Mouse (Mus musculus): ENCODE results near the gene Lig4.

The Lig4 gene

GRCm38 (mm10) chr8:9977573-9978314, at the start of gene Lig4, which contains the start of gene Abhd13:
Gene Lig4 (minus strand): TSS chr8:9977686.
Gene Abhd13 (plus strand): TSS chr8:9977707.
- peak; percentile 93 for DNase-seq (ENCODE audit: low read depth)

- DNase-seq (ENCODE audit: low read depth), result no peak
These were observed 39.7 kb upstream of the Lig4 start for GRCm38 (mm10) chr8:10017231-10017630.

GRCm38 (mm10) chr8:10016252-10016651, 38.8 kb upstream of the Lig4 start:
- no peak for DNase-seq (ENCODE audit: low read depth)

GRCm38 (mm10) chr8:10007660-10008028, 30.2 kb upstream of the Lig4 start:
- DNase-seq (ENCODE audit: low read depth), result no peak

- no peak for DNase-seq (ENCODE audit: low read depth)
These were observed 29.6 kb upstream of the Lig4 start for GRCm38 (mm10) chr8:10006986-10007659.

GRCm38 (mm10) chr8:10006156-10006985, 28.9 kb upstream of the Lig4 start, which contains the start of gene Tnfsf13b:
Gene Tnfsf13b (plus strand): TSS chr8:10006467.
- no peak for DNase-seq (ENCODE audit: low read depth)

- DNase-seq (ENCODE audit: low read depth), result no peak
These were observed 26.6 kb upstream of the Lig4 start for GRCm38 (mm10) chr8:10004115-10004514.

GRCm38 (mm10) chr8:9980188-9980587, 2.7 kb upstream of the Lig4 start:
- no peak for DNase-seq (ENCODE audit: low read depth)

GRCm38 (mm10) chr8:9979746-9980145, 2.3 kb upstream of the Lig4 start:
- DNase-seq (ENCODE audit: low read depth), result no peak

GRCm38 (mm10) chr8:9978475-9979230, 1.2 kb upstream of the Lig4 start:
- DNase-seq (ENCODE audit: low read depth), result no peak

- no peak for DNase-seq (ENCODE audit: low read depth)
These were observed 470 bp downstream of the Lig4 start for GRCm38 (mm10) chr8:9977016-9977415.

- peak; percentile 94 for DNase-seq (ENCODE audit: low read depth)
These were observed 1.4 kb downstream of the Lig4 start for GRCm38 (mm10) chr8:9975898-9976611.

- DNase-seq (ENCODE audit: low read depth), result no peak
These were observed 2.2 kb downstream of the Lig4 start for GRCm38 (mm10) chr8:9975276-9975675.

GRCm38 (mm10) chr8:9971866-9972265, 5.6 kb downstream of the Lig4 start:
- no peak for DNase-seq (ENCODE audit: low read depth)

GRCm38 (mm10) chr8:9959919-9960318, 17.6 kb downstream of the Lig4 start:
- DNase-seq (ENCODE audit: low read depth), result no peak

- no peak for DNase-seq (ENCODE audit: low read depth)
These were observed 19.1 kb downstream of the Lig4 start for GRCm38 (mm10) chr8:9958338-9958737.

GRCm38 (mm10) chr8:9949134-9949890, 28.2 kb downstream of the Lig4 start:
- no peak for DNase-seq (ENCODE audit: low read depth)

GRCm38 (mm10) chr8:9935574-9935973, 41.9 kb downstream of the Lig4 start:
- no peak for DNase-seq (ENCODE audit: low read depth)

- peak; percentile 22 for DNase-seq (ENCODE audit: low read depth)
These were observed 42.5 kb downstream of the Lig4 start for GRCm38 (mm10) chr8:9934891-9935565.

- DNase-seq (ENCODE audit: low read depth), result no peak
These were observed 44.8 kb downstream of the Lig4 start for GRCm38 (mm10) chr8:9932711-9933110.
